Mouse (Mus musculus) neural tube, embryonic 13.5 days (tissue): Measurements from ENCODE around the gene Fv1. TPM values are rescaled to one million over a fixed set of nuclear protein-coding genes. Genes with fewer than 3 reads are reported as not detected.

ENCODE experiments used
- ATAC-seq: fragments of 200-750 bp; cut with Nextera tagmentation; 2 replicates; pipeline ENCODE4 v1.8.0; 2017; ENCODE audit warnings: low read depth, mild to moderate bottlenecking, moderate TSS enrichment, moderate library complexity
- H3K27ac ChIP-seq: fragments of 300-500 bp; sonication (generic); replicated peaks from 2 replicates; pipeline ENCODE4 v1.5.1; 2015; ENCODE audit warnings: moderate library complexity, mild to moderate bottlenecking, inconsistent platforms
- H3K27me3 ChIP-seq: fragments of 300-500 bp; sonication (generic); 2 replicates; pipeline ENCODE4 v1.6.1; 2015; ENCODE audit warnings: mild to moderate bottlenecking, inconsistent platforms
- H3K36me3 ChIP-seq: fragments of 300-500 bp; sonication (generic); 2 replicates; pipeline ENCODE4 v1.6.1; 2015; ENCODE audit warnings: mild to moderate bottlenecking, inconsistent platforms
- H3K4me1 ChIP-seq: fragments of 300-500 bp; sonication (generic); replicated peaks from 2 replicates; pipeline ENCODE4 v1.6.1; 2015; ENCODE audit warnings: inconsistent platforms
- H3K4me2 ChIP-seq: fragments of 300-500 bp; sonication (generic); 2 replicates; pipeline ENCODE4 v1.6.1; 2015; ENCODE audit warnings: inconsistent platforms, mild to moderate bottlenecking, moderate library complexity
- H3K4me3 ChIP-seq: fragments of 300-500 bp; sonication (generic); 2 replicates; pipeline ENCODE4 v1.5.1; 2015; ENCODE audit warnings: mild to moderate bottlenecking, inconsistent platforms
- H3K9ac ChIP-seq: fragments of 300-500 bp; sonication (generic); 2 replicates; pipeline ENCODE4 v1.6.1; 2015; ENCODE audit warnings: moderate library complexity, mild to moderate bottlenecking, inconsistent platforms
- H3K9me3 ChIP-seq: fragments of 300-500 bp; sonication (generic); 2 replicates; pipeline ENCODE4 v1.6.1; 2016; ENCODE audit warnings: inconsistent platforms
- WGBS: fragments of 180-500 bp; shearing (Covaris S2); methylation state at CpG from one replicate; pipeline ENCODE4 v1.1.7; 2015; 5-methylcytosine and 5-hydroxymethylcytosine counted together
- polyA plus RNA-seq: library from polyadenylated mRNA; unstranded; fragments of >200 nt; fragmentation: Nextera tagmentation; extraction: Ambion mirVana; gene quantifications from 2 replicates; pipeline ENCODE4 v1.2.1, GENCODE M21; 2015

The Fv1 gene
- polyA plus RNA-seq, 1 experiment from 2014 or later: 12.0 TPM

GRCm38 (mm10) chr4:147888237-147888636, 19.5 kb downstream of the Fv1 start:
- no peaks in the 10 kb centered on the region for H3K9me3 ChIP-seq
- 87% methylated on average over 4 of the region's 4 CpGs for WGBS
- no peak overlapping the region for H3K27ac ChIP-seq
- H3K27me3 ChIP-seq: no peaks in the 10 kb centered on the region
- no peak overlapping the region for H3K9ac ChIP-seq
- ATAC-seq: no peak
- H3K4me2 ChIP-seq: no peak overlapping the region
- H3K4me3 ChIP-seq: no peak overlapping the region
- H3K4me1 ChIP-seq: 0 out of 2 replicates have a peak, but pooled peaks cover 6% of the 10 kb centered on the region
- peaks cover 93% of the 10 kb centered on the region for H3K36me3 ChIP-seq

- H3K4me1 ChIP-seq: 0 out of 2 replicates have a peak, but pooled peaks cover 6% of the 10 kb centered on the region
- ATAC-seq: no peak
- 94% methylated on average over 6 of the region's 6 CpGs for WGBS
- H3K4me3 ChIP-seq: no peak overlapping the region
- no peaks in the 10 kb centered on the region for H3K27me3 ChIP-seq
- H3K9me3 ChIP-seq: no peaks in the 10 kb centered on the region
- H3K27ac ChIP-seq: no peak overlapping the region
- H3K36me3 ChIP-seq: peaks cover 93% of the 10 kb centered on the region
- H3K9ac ChIP-seq: no peak overlapping the region
- no peak overlapping the region for H3K4me2 ChIP-seq
These were observed 21.6 kb downstream of the Fv1 start for GRCm38 (mm10) chr4:147890341-147890740.

- H3K4me3 ChIP-seq: no peak overlapping the region
- no peak overlapping the region for H3K9ac ChIP-seq
- H3K9me3 ChIP-seq: no peaks in the 10 kb centered on the region
- H3K4me2 ChIP-seq: no peak overlapping the region
- 94% methylated on average over 4 of the region's 4 CpGs for WGBS
- H3K4me1 ChIP-seq: 0 out of 2 replicates have a peak, but pooled peaks cover 6% of the 10 kb centered on the region
- ATAC-seq: no peak
- H3K36me3 ChIP-seq: peaks cover 97% of the 10 kb centered on the region
- no peak overlapping the region for H3K27ac ChIP-seq
- H3K27me3 ChIP-seq: no peaks in the 10 kb centered on the region
These were observed 27.1 kb downstream of the Fv1 start for GRCm38 (mm10) chr4:147895815-147896330.

GRCm38 (mm10) chr4:147896411-147896810, 27.6 kb downstream of the Fv1 start:
- Histone ChIP-seq H3K4me3 (no peak overlapping the region), H3K9me3 (no peaks in the 10 kb centered on the region), H3K4me1 (0 out of 2 replicates have a peak, but pooled peaks cover 6% of the 10 kb centered on the region), H3K27ac (no peak overlapping the region), H3K9ac (no peak overlapping the region), H3K27me3 (no peaks in the 10 kb centered on the region), H3K36me3 (peaks cover 93% of the 10 kb centered on the region), H3K4me2 (no peak overlapping the region)
- 55% methylated on average over 1 of the region's 1 CpGs for WGBS
- ATAC-seq: no peak

- Histone ChIP-seq H3K27ac (no peak overlapping the region), H3K9ac (no peak overlapping the region), H3K4me3 (no peak overlapping the region), H3K27me3 (no peaks in the 10 kb centered on the region), H3K36me3 (peaks cover 89% of the 10 kb centered on the region), H3K4me2 (no peak overlapping the region), H3K4me1 (no peaks in the 10 kb centered on the region), H3K9me3 (no peaks in the 10 kb centered on the region)
- 91% methylated on average over 3 of the region's 3 CpGs for WGBS
- ATAC-seq: no peak
These were observed 28.6 kb downstream of the Fv1 start for GRCm38 (mm10) chr4:147897348-147897747.

GRCm38 (mm10) chr4:147900452-147900851, 31.7 kb downstream of the Fv1 start:
- no peak overlapping the region for H3K9ac ChIP-seq
- H3K9me3 ChIP-seq: no peaks in the 10 kb centered on the region
- H3K4me2 ChIP-seq: no peak overlapping the region
- H3K36me3 ChIP-seq: peaks cover 70% of the 10 kb centered on the region
- H3K4me3 ChIP-seq: no peak overlapping the region
- H3K4me1 ChIP-seq: peaks cover 16% of the 10 kb centered on the region
- ATAC-seq: no peak
- H3K27ac ChIP-seq: no peak overlapping the region
- H3K27me3 ChIP-seq: no peaks in the 10 kb centered on the region
- 91% methylated on average over 7 of the region's 7 CpGs for WGBS

- H3K9me3 ChIP-seq: no peaks in the 10 kb centered on the region
- H3K27ac ChIP-seq: no peak overlapping the region
- no peak overlapping the region for H3K9ac ChIP-seq
- H3K4me2 ChIP-seq: peak overlapping the region; percentile 78; the same call in 1 of the 2 replicates
- peak overlapping the region; percentile 91; the same call in 1 of the 2 replicates for H3K4me3 ChIP-seq
- WGBS: 90% methylated on average over 12 of the region's 12 CpGs
- H3K36me3 ChIP-seq: peaks cover 44% of the 10 kb centered on the region
- no peak for ATAC-seq
- no peaks in the 10 kb centered on the region for H3K27me3 ChIP-seq
- H3K4me1 ChIP-seq: peaks cover 16% of the 10 kb centered on the region
These were observed 34.2 kb downstream of the Fv1 start for GRCm38 (mm10) chr4:147902906-147903500.

GRCm38 (mm10) chr4:147903601-147904000, 34.8 kb downstream of the Fv1 start:
- H3K4me3 ChIP-seq: peak overlapping the region; percentile 91
- no peak for ATAC-seq
- whole genome bisulfite sequencing: 84% methylated on average over 3 of the region's 3 CpGs
- H3K27ac ChIP-seq: no peak overlapping the region
- H3K27me3 ChIP-seq: no peaks in the 10 kb centered on the region
- peaks cover 38% of the 10 kb centered on the region for H3K36me3 ChIP-seq
- peak overlapping the region; percentile 87 for H3K9ac ChIP-seq
- peaks cover 16% of the 10 kb centered on the region for H3K4me1 ChIP-seq
- peak overlapping the region; percentile 78 for H3K4me2 ChIP-seq
- H3K9me3 ChIP-seq: no peaks in the 10 kb centered on the region

- Histone ChIP-seq H3K4me3 (peak within 1 kb of the TSS; percentile 91), H3K27me3 (no peaks in the 10 kb centered on the region), H3K9me3 (no peaks in the 10 kb centered on the region), H3K27ac (peak within 1 kb of the TSS; percentile 90), H3K4me2 (peak within 1 kb of the TSS; percentile 78), H3K4me1 (peaks cover 16% of the 10 kb centered on the region), H3K9ac (peak within 1 kb of the TSS; percentile 87), H3K36me3 (peaks cover 29% of the 10 kb centered on the region)
- WGBS: 1% methylated on average over 52 of the region's 59 CpGs
- peak; percentile 94 for ATAC-seq
These were observed 35.7 kb downstream of the Fv1 start, which contains the start of gene Mfn2 for GRCm38 (mm10) chr4:147904313-147905089. TSS of gene Mfn2 (minus strand) at chr4:147904704.

GRCm38 (mm10) chr4:147905090-147905659, 36.4 kb downstream of the Fv1 start:
- 2% methylated on average over 8 of the region's 8 CpGs for WGBS
- Histone ChIP-seq H3K9ac (peak overlapping the region; percentile 87), H3K27ac (peak overlapping the region; percentile 90; the same call in 1 of the 2 replicates), H3K4me2 (peak overlapping the region; percentile 78), H3K4me1 (peaks cover 16% of the 10 kb centered on the region), H3K4me3 (peak overlapping the region; percentile 91), H3K27me3 (no peaks in the 10 kb centered on the region), H3K36me3 (peaks cover 23% of the 10 kb centered on the region), H3K9me3 (no peaks in the 10 kb centered on the region)
- peak; percentile 50 for ATAC-seq

- no peak for ATAC-seq
- no peaks in the 10 kb centered on the region for H3K27me3 ChIP-seq
- 72% methylated on average over 5 of the region's 5 CpGs for WGBS
- no peak overlapping the region for H3K9ac ChIP-seq
- peaks cover 15% of the 10 kb centered on the region for H3K36me3 ChIP-seq
- H3K9me3 ChIP-seq: no peaks in the 10 kb centered on the region
- H3K4me2 ChIP-seq: no peak overlapping the region
- peaks cover 16% of the 10 kb centered on the region for H3K4me1 ChIP-seq
- no peak overlapping the region for H3K27ac ChIP-seq
- H3K4me3 ChIP-seq: no peak overlapping the region
These were observed 37.5 kb downstream of the Fv1 start for GRCm38 (mm10) chr4:147906230-147906629.

GRCm38 (mm10) chr4:147909486-147909885, 40.7 kb downstream of the Fv1 start:
- WGBS: 94% methylated on average over 5 of the region's 5 CpGs
- peaks cover 4% of the 10 kb centered on the region; the same call in 1 of the 2 replicates for H3K36me3 ChIP-seq
- peaks cover 4% of the 10 kb centered on the region for H3K4me1 ChIP-seq
- H3K27ac ChIP-seq: no peak overlapping the region
- H3K27me3 ChIP-seq: no peaks in the 10 kb centered on the region
- no peak for ATAC-seq
- H3K9ac ChIP-seq: no peak overlapping the region
- no peaks in the 10 kb centered on the region for H3K9me3 ChIP-seq
- no peak overlapping the region for H3K4me2 ChIP-seq
- H3K4me3 ChIP-seq: no peak overlapping the region
